Mouse (Mus musculus) monocyte, adult 2 months (primary cell): ENCODE measurements around the gene Tnfrsf14.

Source experiments
- DNase-seq, 2 experiments: peaks; one replicate each; pipeline ENCODE4 v3.0.0; 2022; ENCODE audit warnings: low spot score in 2 of 2, low read depth in 1 of 2

Gene Tnfrsf14

DNA sequence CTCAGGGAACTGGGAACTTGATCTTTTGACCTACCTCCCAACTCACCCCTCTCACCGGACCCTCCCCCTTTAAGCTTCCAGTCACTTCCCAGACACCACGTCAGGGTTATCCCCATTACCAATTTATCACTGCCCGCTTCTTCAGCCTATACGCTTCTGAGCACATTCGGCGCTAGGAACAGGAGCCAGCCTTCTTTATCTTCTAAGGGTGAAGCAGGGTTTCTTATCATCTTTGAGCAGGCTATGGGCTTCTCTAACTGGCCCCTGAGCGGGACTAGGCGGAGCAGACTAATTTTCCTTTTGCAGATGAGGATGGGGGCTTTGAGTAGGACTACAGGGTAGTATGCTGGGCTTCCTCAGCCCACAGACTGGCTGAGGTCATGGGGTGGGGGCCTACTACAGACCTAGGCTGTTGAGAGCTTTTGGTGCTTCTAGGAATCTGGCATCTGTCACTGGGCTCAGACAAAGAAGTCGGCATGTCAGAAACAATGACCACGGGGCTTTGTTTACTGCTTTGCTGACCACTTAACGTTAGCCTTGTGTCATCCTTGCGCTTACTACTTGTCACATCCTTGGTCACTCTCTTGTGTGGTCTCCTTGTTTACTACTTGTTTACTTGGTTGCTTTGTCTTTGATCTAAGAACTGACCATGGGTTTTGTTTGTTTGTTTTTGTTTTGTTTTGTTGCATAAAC is at the start of gene Tnfrsf14:
Gene Tnfrsf14 (minus strand): TSS at position 169 of the 693 bp plus-strand sequence.
- DNase-seq, result no peak

GRCm38 (mm10) chr4:154974163-154974611 is 45.8 kb upstream of the Tnfrsf14 start:
- no peak for DNase-seq

DNA sequence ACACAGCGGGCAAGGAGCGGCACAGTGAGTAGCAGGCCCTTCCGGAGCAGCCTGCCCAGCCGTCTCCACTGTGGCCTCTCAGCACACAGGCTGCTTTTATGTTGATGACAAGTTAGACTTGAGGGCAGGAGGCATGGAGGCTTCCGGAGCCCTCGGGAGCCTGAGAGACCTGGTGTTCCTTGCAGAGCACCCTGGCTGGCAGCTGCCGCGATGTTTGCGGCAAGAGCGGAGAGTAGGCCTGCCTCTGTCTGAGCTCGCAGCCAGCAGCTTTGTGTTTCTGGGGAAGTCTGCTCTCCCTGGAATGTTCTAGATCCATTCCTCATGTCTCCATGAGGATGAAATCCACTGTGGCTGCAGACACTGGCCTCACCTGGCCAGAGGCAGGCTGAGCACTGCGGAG is 44.2 kb upstream of the Tnfrsf14 start:
- no peak for DNase-seq

- peak in 1 of 2 experiments; percentile 22 for DNase-seq
These were observed 38.8 kb upstream of the Tnfrsf14 start for GRCm38 (mm10) chr4:154967173-154967572.

DNA sequence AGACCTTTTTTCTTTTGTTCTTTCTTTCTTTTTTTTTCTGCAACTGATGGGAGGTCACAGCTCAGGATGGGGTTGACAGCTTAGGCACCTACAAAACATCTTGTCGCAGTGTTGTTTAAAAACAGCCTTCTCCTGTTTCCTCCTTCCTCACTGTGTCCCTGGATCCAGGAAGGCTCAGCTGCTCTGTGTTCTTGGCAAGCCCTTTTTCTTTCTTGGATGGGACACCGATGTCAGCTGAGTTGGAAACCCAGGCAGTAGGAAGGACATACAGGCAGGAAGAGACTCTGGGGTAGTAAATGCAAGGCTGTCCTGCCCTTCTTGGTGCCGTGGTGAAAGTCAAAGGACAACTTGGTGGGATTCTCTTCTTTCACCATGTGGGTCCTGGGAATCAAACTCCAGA is 37.5 kb upstream of the Tnfrsf14 start:
- DNase-seq, result no peak

- no peak for DNase-seq
These were observed 36.3 kb upstream of the Tnfrsf14 start for GRCm38 (mm10) chr4:154964581-154965235.

- peak; percentile 48 to 72 for DNase-seq
These were observed 35.7 kb upstream of the Tnfrsf14 start, which contains the start of gene Pank4 for GRCm38 (mm10) chr4:154963901-154964580. Gene Pank4, plus strand, starts transcription at chr4:154964123.

DNA sequence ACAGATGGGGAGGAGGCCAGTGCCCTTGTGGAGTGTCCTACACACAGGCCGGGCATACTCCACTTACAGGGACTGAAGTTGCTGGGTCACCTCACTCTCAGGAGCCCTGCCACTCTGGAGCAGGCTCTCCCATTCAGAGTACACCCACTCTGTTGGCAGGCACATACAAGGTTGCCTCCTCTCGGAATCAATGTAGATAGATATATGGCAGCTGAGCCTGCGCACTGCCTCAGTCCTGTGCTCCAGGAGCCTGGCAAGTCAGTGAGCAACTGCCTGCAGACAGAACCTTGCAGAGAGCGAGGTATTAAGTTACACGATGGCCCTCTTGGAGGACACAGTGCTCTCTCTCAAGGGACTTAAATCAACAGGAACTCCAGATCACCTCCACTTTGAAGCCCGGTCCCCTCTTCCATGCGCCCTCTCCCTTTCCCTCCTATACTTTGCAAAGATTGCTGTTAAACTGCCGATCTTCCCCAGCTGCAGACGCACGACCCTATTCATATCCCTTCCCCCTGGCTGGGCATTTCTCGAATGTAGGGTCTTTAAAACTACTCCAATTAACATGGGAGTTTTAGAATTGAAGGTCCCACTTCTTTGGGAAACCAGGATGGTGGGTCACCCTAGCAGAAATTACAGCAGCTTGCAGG is 35.0 kb upstream of the Tnfrsf14 start:
- no peak for DNase-seq

GRCm38 (mm10) chr4:154962683-154963082 is 34.3 kb upstream of the Tnfrsf14 start:
- DNase-seq, result no peak

- peak in 1 of 2 experiments; percentile 29 for DNase-seq
These were observed 33.5 kb upstream of the Tnfrsf14 start for GRCm38 (mm10) chr4:154961911-154962310.

DNA sequence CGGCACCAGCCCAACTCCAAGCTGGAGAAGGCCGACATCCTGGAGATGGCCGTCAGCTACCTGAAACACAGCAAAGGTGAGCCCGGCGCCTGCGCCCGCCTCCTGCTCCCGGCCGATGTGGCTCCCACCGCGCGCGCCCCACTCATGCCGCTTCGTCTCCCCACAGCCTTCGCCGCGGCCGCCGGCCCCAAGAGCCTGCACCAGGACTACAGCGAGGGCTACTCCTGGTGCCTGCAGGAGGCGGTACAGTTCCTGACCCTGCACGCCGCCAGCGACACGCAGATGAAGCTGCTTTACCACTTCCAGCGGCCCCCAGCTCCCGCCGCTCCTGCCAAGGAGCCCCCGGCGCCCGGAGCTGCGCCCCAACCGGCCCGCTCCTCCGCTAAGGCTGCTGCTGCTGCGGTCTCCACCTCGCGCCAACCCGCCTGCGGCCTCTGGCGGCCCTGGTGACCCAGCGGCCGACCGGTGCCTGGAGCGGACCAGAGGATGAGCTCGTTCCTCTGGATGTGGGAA is 32.9 kb upstream of the Tnfrsf14 start:
- peak in 1 of 2 experiments; percentile 29 for DNase-seq

- no peak for DNase-seq
These were observed 32.4 kb upstream of the Tnfrsf14 start, which contains the start of gene Hes5 for GRCm38 (mm10) chr4:154960690-154961225. Gene Hes5, plus strand, starts transcription at chr4:154960923.

DNA sequence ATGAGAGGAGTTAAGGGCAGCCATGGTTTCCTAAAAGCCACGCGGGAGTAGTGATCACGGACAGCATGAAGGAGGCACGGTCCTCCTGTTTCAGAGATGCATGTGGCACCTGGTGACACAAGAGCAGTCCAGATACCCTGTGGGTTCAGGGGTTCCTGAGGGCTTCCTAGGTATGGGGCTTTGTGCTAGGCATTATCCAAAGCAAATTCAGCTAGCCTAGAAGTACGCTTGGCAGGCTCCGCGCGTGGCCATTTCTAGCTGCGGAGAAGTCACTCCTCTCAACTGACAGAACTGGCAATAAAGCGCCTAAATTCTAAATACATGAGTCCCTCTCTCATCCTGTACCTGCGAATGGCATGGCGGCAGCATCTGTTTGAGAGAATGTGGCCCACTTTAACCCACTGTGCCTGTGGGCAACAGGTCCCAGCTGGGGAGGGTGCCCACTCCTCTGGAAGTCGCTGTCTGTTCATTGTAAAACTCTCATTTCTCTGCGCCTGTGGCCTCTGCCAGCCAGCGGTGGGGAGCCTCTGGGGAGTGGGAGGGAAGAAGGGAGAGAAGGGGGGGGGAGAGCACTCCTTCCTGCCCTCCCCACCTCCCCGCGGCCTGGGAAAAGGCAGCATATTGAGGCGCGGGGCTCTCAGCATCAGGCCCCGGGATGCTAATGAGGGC is 31.8 kb upstream of the Tnfrsf14 start:
- no peak for DNase-seq

GRCm38 (mm10) chr4:154958621-154959020 is 30.3 kb upstream of the Tnfrsf14 start:
- no peak for DNase-seq

DNA sequence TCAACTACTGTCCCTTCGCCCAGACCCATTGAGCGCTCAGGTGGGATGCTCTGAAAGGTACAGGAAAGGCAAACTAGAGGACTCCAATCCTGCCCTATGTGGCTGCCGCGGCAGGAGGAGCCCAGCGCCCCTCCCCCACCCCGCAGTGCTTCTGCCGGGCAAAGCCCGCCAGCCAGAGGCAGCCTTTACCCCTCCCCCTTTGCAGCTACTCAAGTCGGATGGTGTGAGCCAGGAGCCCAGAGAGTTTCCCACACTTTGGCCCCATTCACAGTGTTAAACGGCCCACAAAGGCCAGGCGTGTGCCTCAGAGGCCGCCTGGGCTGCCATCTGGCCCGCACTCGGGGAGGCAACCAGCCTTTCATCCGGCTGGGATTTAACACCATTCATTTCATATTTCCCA is 29.8 kb upstream of the Tnfrsf14 start:
- no peak for DNase-seq

- no peak for DNase-seq
These were observed 29.1 kb upstream of the Tnfrsf14 start for GRCm38 (mm10) chr4:154957289-154957993.

GRCm38 (mm10) chr4:154956604-154957003 is 28.2 kb upstream of the Tnfrsf14 start:
- no peak for DNase-seq

DNA sequence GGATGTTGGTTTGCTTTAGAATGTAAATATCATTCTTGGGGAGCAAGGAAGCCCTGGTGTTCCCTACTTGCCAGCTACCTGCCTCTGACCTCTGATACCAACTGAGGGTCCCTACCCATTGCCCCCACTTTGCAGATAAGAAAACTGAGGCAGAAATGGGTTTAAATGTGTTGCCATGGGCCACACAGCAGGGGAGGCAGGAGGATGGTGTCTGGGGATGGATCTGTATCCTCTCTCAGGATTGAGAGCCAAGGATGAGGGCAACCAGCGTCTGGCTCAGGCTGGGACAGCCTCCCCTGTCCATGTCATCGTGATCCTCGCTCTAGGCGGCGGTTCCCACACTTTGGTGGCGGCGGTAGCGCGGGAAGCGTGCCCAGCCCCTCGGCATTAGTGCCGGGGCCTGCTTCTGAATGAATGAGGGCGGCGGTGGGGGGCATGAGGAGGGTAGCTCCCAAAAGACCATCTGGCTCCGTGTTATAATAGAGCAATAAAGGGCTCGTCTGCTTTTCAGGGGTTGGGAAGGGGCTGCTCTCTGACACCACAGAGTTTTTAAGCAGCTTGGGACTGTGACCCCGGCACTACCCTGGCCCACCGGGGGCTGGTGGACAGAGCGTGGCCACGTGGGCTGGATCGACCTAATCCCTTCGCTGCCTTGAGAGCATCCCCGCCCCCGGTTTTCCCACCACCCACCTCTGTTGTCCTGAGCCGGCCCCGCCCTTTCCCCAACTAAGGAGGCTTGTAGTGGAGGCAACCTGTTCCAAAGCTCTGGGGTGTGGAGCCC is 24.3 kb upstream of the Tnfrsf14 start:
- DNase-seq, result no peak

GRCm38 (mm10) chr4:154949589-154949982 is 21.2 kb upstream of the Tnfrsf14 start:
- DNase-seq, result no peak
